Mouse (Mus musculus) T-helper 2 cell (primary cell): ENCODE data around the gene Irs1.

ENCODE experiments used
- in situ Hi-C: fragments of 300-600 bp; cut with MboI, MseI; formaldehyde crosslinking; loops from one replicate; pipeline ENCODE4 v1.15.1; 2025; ENCODE audit warnings: high pct_unique_total_duplicates

Irs1 gene

DNA sequence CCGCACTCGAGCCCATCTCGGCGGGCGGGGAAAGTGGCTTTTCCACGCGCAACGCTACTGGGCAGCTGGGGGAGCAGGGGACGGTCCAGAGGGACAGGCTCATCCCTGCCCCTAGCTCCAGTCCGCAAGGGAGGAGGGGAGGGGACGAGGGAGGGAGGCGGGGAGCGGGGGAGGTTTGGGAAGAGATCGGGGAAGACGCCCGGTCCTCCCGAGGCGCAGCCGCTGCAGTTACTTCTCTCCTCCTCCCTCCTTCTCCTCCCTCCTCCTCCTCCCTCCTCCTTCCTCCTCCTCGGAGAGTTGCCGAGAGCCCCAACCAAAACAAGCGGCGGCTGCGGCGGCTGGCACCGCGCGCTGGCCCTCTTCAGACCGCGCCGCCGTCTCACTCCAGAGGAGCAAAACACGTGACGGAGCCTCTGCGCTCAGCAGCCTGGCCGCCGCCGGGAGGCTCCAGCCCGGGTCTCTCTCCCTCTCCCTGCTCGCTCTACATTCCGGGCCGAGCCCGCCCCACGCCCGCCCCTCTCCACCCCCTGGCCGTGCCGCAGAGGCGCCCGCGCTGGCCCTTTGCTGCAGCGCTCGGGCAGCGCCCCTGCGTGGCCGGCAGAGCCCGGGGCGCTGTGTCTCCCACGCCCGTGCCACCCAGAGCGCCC lies at the start of gene Irs1:
TSS of gene Irs1 (minus strand) at position 266 of the 647 bp plus-strand sequence.
- in situ Hi-C loops, result loop anchor here (10.0 kb wide), 2 partner anchors 766 to 976 kb away; no protein-coding TSS in a partner anchor

DNA sequence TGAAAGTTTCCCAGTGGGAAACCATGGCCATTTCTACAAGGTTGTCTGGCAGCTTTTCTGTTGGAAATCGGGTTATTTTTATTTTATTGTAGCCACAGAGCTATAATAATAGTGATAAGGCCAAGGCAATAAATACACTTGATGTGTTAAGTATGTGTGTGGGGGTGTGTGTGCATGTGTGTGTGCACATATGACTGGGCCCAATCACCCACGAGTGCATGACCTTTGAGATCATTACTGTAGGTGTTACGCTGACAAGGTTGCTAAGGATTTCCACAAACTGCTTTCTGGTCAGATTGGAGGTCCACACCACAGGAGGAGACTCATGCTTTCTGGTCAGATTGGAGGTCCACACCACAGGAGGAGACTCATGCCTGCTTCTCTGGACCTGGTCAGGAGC lies 43.3 kb upstream of the Irs1 start:
- in situ Hi-C loops, result no loop called here

DNA sequence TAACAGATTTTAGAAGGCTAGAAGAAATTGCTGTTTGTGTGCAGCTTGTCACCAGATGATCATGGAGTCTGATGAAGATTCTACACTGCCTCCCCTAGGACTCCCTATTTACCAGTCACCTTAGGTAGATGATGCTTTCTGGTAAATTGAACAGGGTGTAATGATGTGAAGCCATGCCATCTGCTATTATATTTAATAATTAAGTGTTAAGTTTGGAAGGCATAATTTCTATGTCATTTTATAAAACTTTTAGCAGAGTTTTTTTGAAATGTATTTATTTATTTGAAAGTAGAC lies 38.7 kb upstream of the Irs1 start:
- in situ Hi-C loops, result no loop called here

DNA sequence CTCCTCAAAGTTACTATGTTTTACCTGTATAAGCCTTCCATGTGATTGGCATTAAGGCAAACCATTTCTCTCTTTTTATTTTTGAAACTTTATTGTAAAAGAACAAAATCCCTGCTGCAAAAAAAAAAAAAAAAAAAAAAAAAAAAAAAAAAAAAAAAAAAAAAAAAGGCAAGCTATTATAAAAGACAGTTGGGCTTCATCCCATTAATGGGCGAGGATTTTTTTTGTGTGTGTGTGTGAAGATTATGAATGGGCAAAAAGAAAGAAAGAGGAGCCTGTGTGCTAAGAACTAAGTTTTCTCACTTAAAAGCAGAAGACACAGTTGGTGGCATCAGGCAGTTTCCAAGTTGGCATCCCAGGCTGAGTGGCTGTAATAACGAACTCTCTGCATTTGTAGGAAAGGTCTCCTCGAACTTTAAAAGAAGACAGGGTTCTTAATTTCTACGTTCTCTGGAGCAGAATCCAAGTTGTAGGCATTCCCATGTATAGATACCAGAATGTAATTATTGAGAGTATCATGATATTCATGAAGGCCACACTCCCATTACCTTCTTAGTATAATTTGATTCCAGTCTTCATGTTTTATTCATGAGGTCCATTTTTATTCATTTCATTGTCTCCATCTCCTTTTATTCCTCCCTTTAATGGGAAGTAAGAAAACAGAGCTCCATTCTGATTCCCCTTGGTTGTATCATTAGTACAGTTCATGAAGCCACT lies 38.2 kb upstream of the Irs1 start:
- in situ Hi-C loops, result no loop called here

DNA sequence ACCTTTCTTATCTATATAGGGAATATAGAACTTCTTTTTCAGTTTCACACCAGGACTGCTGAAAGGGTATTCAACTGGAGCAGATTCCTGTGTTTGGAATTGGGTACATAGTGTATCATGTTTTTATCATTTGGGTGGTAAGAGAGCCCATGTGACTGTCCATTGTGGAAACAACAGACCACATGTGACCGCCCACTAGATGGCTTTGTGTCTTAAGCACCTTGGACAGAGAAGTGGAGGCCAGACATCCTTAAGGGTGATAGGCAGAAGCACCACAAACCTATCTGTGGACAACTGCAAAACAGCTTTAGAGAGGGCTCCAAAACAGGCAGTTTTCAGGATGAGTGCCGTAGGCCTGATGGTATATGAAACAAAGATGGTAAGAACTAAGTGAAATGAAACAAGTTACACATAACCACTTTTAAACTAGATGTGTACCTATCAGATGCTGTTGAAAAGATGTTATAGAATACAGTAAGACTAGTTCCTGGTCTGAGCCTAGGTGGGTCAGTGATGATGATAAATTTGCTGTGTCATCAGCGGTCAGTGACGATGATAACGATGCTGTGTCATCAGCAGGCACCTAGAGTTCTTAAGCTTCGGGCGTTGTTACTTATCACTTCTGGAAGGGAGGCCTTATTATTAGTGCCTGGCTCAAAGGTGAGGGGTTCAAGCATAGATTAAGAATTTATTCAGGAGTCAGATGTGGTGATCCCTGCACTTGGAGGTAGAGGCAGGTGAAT lies 37.0 kb upstream of the Irs1 start:
- in situ Hi-C loops, result no loop called here

DNA sequence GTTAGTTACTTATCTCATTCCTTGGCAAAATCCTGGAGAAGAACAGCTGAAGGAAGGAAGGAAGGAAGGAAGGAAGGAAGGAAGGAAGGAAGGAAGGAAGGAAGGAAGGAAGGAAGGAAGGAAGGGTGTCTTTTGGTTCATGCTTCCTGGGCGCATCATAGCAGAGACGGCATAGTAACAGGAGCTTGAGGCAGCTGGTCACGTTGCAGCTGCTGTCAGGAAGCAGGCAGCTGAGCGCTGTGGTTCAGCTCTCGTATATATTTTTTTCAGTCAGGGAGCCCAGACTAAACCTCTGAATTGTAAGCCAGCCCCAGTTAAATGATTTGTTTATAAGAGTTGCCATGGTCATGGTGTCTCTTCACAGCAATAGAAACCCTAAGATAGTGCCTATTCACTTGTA lies 34.9 kb upstream of the Irs1 start:
- in situ Hi-C loops, result no loop called here

DNA sequence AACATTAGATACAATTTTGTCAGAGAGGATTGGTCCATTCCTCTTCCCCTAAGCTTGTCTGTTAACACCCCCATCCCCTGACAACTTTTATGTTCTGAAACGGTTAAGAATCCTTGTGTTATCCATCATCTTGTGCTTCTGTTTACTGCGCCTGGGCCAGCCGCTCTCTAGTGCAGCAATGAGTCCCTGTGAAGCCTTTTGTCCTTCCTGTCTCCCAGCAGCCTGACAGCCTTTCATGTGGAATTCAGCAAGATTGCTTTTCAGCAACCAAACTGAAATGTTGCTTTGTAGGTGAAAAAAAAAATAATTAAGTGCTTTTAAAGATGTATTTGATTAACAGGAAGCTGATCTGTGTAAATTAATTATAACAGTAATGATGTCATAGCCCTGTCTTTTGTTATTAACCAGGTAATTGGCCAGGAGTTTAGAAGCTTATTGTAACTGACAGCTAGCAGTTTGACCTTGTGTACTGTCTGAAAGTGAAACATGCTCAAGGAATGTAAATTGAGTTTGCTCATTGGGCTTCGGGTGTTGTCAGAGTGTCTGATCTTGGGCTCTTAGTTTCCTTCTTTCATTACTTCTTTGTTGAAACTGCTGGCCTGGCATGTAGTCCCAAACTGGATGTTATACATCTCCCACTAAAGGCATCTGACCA lies 33.0 kb upstream of the Irs1 start:
- in situ Hi-C loops, result no loop called here

DNA sequence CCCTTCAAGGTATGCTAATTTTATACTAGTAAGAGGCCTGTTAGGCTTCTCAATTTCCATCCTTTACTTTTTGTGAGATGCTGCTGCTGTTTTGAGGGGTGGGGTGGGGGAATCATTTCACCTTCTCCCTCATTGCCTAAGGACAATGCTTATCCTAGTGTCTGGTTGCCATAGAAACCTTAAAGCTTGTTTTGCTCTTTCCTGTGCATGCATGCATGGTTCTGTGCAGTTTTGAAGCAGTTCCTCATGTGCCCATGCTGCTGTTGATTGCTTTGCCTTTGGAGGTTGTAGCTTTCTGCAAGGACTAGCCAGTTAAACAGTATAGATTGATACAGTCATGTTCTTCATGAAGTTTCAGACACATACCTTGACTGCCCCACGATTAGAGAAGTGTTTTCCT lies 30.2 kb upstream of the Irs1 start:
- in situ Hi-C loops, result no loop called here

DNA sequence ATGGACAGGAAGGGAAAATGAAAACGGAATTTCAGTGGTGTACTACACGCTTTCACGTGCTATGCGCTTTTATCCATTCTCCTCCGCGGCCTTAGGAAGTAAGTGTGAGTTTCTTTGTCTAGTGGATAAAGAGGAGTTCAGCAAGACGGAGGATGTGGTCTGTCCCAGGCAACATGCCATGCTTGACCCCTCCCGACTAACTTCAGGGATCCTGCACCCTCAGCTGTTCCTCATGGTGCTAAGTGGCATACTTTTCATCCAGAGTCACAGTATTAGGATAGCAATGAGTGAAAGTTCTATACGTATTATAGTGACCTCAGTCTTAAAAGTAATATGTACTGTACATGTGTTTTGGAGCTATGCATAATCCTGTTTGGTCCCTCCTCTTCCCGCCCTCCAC lies 29.6 kb upstream of the Irs1 start:
- in situ Hi-C loops, result no loop called here

DNA sequence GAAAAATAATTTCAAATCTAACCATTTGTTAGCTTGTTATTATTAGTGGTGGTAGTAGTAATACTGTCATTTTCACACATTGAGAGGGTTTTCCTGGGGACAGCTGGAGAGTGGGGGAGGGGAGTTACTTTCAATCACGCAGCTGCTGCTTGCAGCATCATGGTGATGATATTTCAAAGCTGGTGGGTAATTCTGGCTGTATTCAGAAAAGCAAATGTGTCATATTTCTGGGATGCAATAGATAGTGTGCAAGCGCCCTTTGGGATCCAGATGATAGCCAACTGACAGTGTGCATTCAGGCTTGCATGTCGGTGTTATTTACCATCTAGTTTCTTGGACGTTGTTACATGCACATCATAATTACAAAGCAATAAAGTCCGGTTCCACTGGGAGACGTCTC lies 29.2 kb upstream of the Irs1 start:
- in situ Hi-C loops, result no loop called here

DNA sequence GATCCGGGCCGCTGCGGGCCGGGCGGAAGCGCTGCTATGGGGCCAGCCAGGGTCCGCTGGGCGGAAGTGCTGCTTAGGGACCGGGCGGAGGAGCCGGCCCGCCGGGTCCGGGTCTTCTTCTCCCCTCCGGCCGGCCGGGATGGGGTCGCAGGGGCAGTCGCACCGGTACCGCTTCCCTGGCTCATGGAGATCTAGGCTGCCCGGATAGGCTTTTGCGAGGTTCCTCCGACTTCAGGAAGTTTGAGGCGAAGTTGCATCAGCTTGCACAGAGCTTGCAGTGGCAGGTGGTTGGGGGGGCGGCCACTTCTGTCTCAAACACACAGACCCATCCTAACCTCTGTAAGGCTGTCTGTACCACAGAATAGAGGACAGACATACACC lies 25.5 kb upstream of the Irs1 start:
- in situ Hi-C loops, result loop anchor here (5.0 kb wide), 1 partner anchor 411 kb away; no protein-coding TSS in a partner anchor

DNA sequence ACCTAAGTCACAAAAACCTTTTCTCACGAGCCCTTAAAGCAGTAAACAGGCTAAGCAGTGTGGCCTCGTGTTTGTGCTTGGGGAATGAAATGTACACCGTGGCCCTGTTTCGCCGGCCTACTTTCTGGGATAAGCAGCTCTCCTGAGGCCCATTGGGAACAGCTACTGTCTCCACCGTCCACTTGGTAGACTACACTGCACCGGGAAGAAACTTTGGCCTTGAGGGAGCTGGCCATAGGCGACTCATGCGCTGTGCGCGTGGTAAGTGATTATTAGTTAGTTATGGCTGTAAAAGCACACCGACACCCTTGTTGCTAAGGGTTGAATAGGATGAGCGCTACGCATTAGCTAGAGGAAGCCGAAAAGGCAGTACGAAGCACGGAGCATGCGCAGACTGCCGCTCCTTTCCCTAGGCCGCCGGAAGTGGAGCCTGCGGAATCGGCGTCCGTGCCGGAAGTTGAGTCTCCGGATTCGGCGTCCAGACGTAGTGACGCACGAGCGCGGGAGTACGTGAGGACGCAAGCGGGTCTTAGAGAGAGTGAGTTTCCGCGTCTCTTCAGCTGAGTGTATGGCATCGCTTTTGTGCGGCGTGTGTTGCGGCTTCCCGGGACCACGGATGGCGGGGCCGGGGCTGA lies 25.0 kb upstream of the Irs1 start, which contains the start of gene Rhbdd1:
TSS of gene Rhbdd1 (plus strand) at position 342 of the 635 bp plus-strand sequence.
- in situ Hi-C loops, result loop anchor here (5.0 kb wide), 1 partner anchor 411 kb away; no protein-coding TSS in a partner anchor

DNA sequence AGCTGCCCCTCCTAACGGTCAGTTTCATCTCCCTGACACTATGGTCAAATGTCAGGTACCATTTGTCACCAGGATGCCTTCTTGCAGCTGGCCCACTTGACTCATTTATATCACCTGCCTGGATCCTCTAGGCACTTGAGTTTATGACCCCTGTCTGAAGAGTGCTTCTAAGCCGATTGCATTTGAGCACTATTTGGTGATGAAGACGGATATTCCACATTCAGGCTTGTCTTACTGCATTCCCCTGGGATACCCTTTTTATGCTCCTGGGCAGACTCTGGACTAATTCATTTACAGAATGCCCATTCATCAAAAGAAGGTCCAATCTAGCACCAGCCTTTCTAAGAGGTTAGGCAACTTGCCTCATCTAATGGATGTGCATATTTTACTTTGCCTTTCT lies 13.3 kb upstream of the Irs1 start:
- in situ Hi-C loops, result no loop called here

DNA sequence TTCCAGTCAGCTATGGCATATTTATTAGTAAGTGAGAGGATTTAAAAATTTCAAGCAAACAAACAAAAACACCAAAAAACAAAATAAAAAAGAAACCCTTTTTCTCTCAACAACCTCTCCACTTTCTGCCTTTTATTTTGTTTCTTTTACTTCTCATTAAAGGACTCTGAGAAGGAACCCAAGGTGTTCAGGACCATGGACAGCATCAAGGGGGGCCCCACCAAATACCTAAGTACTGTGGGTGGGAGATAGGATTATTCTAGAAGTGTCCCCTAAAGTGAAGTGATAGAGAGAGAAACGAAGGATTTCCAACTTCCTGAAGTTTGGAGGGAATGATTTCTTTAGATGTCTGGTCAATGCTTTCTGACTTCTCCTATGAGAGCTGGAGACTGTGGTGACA lies 7.4 kb upstream of the Irs1 start:
- in situ Hi-C loops, result loop anchor here (10.0 kb wide), 2 partner anchors 774 to 984 kb away; no protein-coding TSS in a partner anchor

DNA sequence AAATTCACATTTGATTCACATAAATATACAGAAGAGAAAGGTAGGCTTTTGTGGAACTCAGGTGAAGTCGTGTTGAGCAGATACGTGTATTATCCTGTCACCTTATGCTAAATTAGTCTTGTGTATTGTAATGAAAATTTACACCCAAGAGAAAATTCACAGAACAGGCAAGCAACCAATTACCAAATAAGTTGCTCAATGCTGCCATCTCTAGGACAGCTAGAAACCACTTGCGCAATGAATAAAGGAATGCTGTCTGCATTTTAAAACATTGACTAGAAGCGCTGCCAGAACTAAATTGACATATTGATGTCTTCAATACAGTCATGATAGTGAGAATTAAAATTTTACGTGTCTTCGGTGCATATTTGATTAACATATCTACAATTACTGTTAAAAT lies 2.9 kb upstream of the Irs1 start:
- in situ Hi-C loops, result loop anchor here (10.0 kb wide), 2 partner anchors 769 to 979 kb away; no protein-coding TSS in a partner anchor

DNA sequence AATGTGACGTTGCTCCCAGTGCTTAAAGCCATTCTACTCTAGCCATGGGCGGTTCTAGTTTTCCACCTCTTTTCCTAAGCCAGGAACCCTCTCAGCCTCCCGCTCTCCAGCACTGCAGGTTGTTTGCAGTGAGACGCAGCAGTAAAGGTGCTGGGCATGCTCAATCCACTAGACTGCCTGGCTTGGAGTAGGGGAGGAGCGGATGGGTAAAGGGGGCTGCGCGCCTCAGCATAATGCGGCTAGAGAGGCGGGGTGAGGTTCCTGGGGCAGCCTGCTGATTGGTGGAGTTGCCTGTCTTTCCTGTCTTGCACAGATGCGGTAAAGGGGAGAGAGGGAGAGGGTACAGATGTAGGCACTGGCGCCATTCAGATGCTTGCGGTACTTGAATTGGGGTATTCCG lies 1.6 kb upstream of the Irs1 start:
- in situ Hi-C loops, result loop anchor here (10.0 kb wide), 2 partner anchors 768 to 978 kb away; no protein-coding TSS in a partner anchor

DNA sequence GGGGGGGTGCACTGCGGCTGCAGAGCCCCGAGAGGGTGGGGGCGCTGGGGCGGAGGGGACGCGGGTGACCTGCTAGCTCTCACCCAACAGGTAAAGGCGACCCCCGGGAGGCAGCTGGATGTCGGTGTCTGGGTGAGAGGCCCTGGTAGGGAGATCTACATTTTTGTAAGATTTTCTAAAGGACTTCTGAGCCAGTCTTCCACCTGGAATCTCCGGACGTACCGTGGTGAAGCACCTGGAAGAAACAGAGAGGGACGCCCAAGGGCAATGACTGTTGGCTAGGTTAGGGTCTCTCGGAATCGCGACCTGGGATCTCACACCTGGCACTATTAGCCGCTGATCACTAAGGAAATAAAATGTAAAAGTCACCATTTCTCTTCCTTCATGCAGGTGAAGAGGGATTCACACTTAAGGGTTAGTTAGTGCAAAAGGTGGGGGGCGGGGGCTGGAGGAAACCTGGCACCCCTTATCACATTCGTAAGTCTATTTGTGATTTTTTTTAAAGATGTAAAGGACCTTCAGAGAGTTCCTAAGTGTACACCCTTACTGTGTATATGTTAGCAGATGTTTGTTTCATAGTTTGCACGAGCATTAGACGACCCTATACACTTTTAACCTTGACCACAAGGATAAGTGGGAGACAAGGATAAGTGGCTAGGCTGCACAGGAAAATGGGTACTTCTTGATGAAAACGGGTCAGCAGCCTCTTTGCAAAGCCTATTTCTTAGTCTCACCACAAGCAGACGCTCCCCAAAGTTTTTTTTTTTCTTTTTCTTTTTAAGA lies 905 bp upstream of the Irs1 start:
- in situ Hi-C loops, result loop anchor here (10.0 kb wide), 2 partner anchors 767 to 977 kb away; no protein-coding TSS in a partner anchor

DNA sequence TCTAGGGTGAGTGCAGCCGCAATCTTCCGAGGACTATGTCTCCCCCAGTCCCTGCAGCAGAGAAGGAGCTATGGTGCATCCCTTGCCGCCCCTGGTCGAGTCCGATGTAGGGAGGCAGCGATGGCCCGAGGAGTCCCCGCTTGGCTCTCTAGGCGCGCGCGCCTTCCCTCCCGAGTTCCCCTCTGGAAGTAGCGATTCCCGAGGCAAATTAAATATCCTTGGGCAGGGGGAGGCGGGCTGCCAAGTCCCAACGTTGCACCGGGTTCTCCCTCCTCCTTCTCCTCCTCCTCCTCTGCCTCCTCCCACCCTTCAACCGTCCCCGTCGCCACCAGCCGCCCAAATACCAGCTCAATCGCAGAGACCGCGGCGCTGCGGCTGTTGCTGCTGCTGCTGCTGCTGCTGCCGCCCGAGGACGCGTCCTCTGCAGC lies 479 bp downstream of the Irs1 start:
- in situ Hi-C loops, result loop anchor here (10.0 kb wide), 2 partner anchors 766 to 976 kb away; no protein-coding TSS in a partner anchor

DNA sequence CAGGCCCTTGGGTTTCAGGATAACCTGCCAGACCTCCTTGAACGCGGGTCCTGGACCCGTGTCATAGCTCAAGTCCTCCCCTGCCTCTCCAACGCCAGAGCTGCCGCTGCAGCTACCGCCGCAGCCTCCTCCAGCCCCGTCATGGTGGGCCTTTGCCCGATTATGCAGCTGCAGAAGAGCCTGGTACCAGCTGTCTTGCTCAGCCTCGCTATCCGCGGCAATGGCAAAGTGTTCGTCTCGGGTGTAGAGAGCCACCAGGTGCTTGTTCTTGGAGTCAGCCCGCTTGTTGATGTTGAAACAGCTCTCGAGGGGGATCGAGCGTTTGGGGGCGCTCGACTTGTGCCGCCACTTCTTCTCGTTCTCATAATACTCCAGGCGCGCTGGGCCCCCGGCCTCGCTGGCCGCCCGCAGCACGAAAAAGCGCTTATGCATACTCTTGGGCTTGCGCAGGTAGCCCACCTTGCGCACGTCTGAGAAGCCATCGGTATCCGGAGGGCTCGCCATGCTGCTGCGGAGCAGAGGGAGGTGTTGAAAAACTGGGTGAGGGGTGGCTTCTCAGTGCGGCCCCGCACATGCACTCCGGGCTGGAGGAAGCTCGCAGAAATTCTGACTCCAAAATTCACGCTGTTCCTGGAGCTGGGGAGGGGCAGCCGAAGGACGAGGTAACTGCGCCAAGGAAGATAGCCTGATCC lies 1.1 kb downstream of the Irs1 start:
- in situ Hi-C loops, result loop anchor here (10.0 kb wide), 2 partner anchors 765 to 975 kb away; no protein-coding TSS in a partner anchor
